Mouse (Mus musculus): Measurements from ENCODE around the gene Tmem89.

Tmem89 gene

DNA sequence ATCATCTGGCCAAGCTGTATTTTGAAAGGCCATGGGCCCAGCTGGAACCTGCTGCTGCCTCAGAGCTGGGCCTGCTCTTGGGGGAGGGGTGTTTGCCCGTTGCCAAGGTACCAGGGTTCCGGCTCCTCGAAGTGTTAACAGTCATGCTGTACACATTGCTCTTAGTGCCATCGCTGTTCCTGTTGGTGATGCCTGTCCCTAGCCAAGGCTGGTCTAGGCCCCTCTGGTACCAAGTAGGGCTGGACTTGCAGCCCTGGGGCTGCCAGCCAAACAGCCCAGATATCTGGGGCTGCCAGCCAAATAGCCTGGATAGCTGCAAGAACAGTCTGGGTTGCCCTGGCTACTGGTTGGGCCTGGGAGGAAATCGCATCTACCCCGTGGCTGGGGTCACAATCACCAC, at the start of gene Tmem89:
Gene Tmem89, plus strand, starts transcription at position 129 of the 400 bp plus-strand sequence.
- DNase-seq (ENCODE audit: low read depth, low spot score), result no peak

DNA sequence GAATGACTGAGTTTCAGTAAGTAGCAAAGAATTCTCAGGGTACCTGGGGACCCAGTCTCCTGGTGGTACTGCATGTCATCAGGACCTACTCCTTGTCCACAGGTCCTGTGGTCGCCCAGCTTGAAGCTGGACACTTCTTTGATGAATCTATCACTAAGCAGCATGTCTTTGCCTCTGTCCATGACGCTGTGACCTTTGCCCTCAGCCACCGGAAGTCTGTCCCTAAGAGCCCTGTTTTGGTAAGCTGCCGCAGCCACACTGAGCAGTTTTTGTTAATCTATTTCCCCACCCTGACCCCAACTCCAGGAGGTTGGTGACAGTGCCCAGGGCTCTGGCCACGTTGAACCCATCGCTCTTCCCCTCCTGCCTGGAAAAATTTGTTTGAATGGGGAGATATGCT, 2.1 kb upstream of the Tmem89 start:
- no peak for DNase-seq (ENCODE audit: low read depth, low spot score)

DNA sequence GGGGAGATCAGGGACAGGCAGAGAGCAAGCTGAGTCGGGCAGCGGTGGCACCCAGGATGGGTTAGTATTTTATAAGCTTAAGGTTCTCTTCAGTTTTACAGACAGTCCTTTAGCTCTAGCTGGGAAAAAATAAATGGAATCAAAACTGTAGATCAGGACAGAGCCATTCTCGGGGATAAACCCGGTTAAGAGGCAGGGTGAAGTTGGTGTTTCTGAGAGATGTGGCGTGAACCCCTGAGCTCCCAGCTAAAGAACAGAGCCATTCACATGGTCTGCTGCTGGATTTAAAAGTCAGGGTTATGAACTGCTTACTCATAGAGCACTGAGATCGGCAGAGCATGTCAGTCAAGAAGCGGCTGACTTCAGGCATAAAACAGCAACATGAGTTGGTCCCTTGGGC, 1.3 kb upstream of the Tmem89 start:
- no peak for DNase-seq (ENCODE audit: low read depth, low spot score)

DNA sequence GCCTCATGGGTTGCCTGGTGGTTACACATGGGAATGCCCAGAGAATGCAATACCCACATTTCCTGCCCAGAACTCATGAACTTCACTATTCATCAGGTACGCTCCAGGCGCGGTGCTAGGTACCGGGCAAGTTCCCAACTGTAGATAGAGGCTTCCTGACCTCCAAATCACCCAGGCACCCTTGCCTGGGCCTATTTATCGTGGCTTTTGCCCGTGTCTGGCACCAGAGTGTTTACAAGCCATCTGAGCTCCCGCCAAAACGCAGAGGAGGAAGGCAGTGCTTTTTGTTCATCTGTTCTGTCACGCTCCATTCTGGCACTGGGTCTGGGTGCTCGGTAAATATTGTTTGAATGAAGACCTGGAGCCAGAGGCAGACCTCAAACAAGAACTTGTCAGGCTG, 798 bp upstream of the Tmem89 start:
- no peak for DNase-seq (ENCODE audit: low read depth, low spot score)

DNA sequence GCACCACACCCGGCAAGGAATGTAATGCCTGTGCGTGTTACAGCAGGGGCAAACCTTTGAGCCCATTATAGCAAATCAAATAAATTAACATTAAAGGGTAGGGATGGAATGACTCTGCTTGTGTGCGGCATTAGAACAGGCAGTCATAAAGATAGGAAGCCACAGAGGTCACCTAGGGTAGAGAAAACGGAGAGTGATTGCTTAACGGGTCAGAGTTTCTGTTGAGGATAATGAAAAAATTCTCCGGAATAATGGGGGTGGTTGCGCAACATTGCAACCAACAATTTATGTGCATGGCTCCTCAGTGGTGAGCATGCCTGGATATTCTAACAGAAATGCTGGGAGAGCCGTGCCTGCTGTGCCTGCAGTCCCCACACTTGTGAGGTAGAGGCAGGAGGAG, 11.5 kb downstream of the Tmem89 start:
- no peak for DNase-seq (ENCODE audit: low read depth, low spot score)

DNA sequence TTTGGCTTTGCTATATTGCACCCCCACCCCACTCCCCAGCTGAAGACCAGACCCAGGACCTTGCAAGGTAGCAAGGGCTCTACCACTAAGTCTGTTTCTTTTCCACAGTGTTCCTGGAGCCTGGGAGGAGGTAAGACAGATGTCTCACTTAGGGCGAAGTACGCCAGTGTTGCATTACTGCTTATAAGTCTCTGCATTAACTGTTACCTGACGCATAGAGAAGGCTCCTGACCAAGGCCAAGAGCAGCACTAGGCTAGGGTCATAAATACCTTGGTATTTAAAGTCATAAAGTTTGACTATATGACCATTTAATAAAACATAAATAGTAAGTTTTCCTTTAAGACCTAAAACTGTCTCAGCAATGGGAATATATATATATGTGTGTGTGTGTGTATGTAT, 14.0 kb downstream of the Tmem89 start:
- DNase-seq (ENCODE audit: low read depth, low spot score), result no peak

DNA sequence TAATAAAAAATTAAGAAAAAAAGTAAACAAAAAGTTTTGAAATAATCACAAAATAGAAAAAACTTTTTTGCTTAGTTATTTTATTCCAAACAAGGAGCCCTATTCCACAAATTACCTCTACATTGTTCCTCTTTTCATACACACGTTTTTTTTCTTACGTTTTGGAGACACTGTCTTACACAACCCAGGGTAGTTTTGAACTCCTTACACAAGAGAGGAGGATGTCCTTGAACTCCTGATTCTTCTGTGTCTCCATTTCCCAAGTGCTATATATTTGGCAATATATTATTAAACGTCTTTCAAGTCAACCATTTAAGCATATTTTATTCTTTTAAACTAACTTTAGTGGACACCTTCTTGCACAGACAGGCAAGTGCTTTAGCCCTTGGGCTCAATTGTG, 21.6 kb downstream of the Tmem89 start:
- DNase-seq (ENCODE audit: low read depth, low spot score), result no peak

DNA sequence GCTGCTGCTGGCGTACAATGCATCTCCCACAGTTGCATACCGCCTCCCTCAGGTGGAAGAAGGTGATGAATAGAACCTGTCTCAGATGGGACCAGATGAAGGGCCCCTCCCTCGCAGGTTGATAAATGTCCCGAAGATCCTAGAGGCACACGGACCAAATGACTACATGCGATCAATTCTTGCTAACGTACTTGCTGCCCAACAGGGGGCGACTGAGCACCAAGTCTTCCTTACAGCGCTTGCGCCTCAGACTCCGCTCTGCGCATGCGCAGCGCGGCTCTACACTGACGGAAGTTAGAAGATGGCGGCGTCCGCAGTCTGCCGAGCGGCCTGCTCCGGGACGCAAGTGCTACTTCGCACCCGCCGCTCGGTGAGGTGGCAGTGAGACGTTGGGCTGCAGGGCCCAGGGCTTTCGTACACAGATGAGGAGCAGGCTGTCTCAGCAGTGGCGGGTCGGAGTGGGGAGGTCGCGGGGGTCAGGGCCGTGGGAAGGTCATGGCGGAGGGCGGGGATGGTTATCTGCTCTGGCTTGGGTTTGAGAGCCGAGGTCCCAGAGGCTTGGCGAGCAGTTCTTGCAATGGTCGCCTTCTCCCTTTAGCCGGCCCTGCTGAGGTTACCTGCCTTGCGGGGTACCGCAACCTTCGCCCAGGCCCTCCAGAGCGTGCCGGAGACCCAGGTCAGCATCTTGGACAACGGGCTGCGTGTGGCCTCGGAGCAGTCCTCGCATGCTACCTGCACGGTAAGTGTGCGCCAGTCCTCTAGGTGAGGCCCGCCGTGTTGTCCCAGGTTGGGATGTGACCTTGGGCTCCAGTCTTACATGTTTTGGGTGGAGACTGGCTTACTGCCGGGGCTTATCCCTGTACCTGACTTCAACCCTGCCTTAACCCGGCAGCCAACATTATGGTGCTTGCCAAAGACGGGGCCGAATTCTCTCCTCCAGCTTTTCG, 22.3 kb downstream of the Tmem89 start, which contains the start of gene Uqcrc1:
Gene Uqcrc1, plus strand, starts transcription at position 216 of the 947 bp plus-strand sequence.
- DNase-seq (ENCODE audit: low read depth, low spot score), result peak; percentile 98

DNA sequence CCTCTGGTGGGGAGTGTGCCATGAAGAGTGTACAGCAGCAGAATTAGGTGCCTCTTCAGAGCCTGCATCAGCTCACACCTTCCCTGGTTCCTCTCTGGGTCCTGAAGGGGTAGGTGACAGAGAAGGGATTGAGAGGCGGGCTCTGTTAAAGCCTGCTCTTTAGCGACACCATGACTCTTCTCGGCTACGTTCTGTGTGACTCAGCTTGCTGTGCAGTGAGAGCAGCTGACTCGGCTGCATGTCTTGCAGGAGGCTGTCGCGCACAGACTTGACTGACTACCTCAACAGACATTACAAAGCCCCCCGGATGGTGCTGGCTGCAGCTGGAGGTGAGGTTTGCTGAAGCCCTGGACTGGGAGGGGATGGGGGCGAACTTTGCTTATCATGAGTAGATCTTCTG, 30.7 kb downstream of the Tmem89 start:
- no peak for DNase-seq (ENCODE audit: low read depth, low spot score)

DNA sequence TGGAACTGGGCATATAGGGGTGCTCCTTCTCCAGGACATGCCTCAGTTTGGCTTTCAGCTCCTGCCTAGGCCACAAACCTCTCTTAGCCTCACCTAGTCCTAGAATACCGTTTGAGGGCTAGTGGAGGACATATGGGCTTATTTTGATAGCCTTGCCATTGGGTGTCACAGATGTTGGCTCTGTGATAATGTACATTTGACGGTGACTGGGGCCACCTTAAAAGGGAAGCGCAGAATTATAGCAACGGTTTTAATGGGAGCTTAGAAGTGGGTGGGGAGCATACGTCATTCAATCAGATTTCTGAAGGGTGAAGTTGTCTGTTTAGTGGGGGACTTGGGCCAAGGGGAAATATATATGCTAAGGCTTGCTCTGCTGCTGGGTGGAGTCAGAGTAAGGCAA, 31.2 kb downstream of the Tmem89 start:
- DNase-seq (ENCODE audit: low read depth, low spot score), result no peak

DNA sequence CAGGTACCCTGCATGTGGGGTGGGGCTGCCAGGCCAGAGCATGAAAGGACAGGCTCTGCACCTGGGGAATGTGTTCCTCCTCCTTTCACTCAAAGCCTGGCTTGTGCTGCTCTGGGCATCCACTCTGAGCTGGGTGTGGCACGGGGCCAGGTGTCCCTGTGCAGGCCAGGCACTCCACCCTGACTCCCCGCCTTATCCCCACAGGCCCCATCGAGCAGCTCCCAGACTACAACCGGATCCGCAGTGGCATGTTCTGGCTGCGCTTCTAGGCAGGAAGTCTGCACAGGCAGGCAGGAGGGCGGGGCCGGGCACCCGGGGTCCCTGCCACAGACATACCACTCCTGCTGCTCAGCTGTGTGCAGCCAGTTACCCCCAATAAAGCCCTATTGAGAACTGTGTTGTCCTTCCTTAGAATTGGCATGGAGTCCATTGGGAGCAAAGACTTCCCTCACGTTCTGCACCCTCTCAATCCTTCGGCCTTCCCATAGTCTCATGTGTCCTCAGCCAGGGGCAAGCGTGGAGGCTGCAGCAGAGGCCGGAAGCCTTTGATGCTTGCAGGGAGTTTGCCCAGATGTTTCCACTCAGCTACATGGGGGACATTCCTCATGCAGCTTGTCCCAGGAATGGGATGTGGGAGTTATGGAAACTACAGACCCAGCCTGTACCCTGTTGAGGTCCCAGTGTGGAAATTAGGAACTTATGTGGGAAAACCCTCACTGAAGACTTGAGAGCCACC, 35.0 kb downstream of the Tmem89 start:
- no peak for DNase-seq (ENCODE audit: low read depth, low spot score)

DNA sequence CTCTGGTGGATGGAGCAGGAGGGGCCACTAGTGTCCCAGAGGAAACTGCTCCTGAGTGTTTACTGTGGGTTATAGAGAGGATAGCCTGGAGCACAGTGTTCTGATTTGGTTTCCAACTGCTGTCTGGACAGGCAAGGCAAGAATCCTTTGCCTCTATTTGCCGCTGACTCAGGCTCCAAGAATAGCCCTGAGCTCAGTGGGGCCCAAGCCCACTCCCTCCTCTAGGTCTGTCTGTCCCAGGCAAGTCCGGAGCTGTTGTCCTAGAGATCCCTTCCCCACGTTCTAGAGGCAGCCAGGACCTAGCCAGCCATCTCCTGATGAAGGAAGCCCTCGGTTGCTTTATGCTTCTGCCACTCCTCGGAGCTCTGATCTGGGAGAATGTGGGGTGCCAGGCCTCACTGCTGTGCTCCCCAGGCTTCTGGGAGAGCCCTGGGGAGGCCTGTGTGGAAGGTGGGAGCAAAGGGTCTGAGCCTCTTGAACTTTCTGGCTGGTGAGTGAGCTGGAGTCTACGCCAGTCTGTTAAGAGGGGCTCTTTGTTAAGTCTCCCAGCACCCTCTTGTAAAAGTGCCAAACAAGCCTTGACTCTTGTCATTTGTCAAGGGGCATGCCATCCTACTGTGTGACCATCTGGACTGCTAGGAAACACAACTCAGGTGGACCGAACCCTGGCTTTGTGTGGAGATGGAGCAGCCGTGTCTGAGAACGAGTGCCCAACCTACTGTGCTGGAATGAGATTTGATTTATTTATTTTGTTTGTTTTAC, 35.7 kb downstream of the Tmem89 start:
- no peak for DNase-seq (ENCODE audit: low read depth, low spot score)

DNA sequence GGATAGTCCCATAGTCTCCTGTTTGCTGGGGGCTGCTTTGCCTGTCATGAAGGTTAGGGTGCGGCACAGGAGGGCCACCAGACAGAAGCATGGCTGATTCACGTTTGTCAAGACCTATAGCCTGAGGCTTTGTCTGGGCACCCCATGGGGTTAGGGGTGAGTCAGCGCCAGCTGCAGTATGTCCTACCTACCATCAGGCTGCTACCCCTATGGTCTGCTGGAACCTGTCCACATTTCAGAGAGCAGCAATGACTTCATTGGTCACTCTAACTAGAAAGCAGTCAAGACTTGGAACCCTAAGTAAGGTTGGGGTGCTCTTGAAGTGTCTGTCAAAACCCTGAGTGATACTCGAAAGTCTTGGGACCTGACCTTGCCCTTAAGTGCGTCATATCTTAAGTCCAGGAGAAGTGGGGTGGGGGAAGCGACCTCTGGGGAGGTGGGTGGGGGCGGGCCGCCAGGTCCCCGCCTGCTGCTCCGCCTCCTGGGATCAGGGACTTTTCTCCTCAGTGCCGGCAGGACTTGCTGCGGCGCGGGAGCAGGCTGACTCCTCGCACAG, 38.7 kb downstream of the Tmem89 start, which contains the start of gene Col7a1:
Gene Col7a1, plus strand, starts transcription at position 506 of the 556 bp plus-strand sequence.
- no peak for DNase-seq (ENCODE audit: low read depth, low spot score)

DNA sequence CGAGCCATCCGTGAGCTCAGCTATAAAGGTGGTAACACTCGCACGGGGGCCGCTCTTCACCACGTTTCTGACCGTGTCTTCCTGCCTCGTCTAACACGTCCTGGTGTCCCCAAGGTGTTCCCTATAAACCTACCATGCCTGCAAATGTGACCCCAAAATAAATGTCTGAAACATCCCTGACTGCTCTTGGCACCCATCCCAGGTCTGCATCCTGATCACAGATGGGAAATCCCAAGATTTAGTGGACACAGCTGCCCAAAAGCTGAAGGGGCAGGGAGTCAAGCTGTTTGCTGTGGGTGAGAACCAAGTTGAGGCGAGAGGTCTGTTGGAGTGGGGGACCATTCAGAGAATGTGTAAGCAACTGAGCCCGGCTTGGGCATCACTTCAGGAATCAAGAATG, 40.8 kb downstream of the Tmem89 start:
- no peak for DNase-seq (ENCODE audit: low read depth, low spot score)

DNA sequence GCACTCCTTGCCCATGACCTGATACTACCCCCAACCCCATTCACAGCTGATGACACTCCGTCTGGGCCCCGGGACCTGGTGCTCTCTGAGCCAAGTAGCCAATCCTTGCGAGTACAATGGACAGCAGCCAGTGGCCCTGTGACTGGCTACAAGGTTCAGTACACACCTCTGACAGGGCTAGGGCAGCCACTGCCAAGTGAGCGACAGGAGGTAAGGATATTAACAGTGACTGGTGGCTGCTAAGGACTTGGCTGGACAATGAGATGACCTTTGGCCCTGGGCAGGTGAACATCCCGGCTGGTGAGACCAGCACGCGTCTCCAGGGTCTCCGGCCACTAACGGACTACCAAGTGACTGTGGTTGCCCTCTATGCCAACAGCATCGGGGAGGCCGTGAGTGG, 41.4 kb downstream of the Tmem89 start:
- DNase-seq (ENCODE audit: low read depth, low spot score), result no peak

DNA sequence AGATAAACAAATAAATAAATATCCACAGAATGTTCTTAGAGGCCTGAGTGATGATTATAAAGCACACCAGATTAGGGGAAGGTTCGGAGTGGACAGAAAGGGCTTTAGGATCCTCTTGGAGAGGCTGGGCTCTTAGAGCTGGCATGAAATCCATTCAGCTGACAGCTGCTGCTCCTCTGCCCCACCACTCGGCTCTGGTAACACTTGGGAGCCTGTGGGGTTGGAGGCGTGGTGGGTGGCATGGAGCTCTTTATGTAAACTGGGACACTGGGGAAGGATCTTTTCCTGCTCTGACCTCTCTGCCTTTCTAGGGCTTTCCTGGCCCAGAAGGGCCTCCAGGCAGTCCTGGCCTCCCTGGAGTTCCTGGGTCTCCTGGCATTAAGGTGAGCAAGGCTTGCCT, 49.2 kb downstream of the Tmem89 start:
- DNase-seq (ENCODE audit: low read depth, low spot score), result no peak

DNA sequence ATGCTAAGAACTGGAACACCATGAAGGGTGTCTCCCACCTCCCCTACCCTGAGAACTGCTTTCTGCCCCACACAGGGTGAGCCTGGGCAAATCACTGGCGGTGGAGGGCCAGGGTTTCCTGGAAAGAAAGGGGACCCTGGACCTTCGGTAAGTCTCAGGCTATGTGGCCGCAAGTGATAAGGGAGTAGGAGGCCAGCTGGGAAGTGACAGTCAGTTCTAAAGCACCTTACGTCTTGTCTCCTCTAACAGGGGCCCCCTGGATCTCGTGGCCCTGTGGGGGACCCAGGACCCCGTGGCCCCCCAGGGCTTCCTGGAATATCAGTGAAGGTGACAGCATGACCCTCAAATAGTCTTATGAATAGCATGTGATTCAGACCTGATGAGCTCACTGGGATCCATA, 49.9 kb downstream of the Tmem89 start:
- DNase-seq (ENCODE audit: low read depth, low spot score), result no peak
